Mouse (Mus musculus): ENCODE measurements around the gene Lcor. TPM values are rescaled to one million over a fixed set of nuclear protein-coding genes. Genes with fewer than 3 reads are reported as not detected.
A peak's percentile ranks its signal among the peaks of the same experiment; 100 is the strongest.

Lcor gene
- polyA plus RNA-seq, 1 experiment from 2014 or later = 13.4 TPM

GRCm38 (mm10) chr19:41445723-41446122, 36.7 kb upstream of the Lcor start:
- WGBS = 41% methylated on average over 5 of the region's 5 CpGs
- H3K4me2 ChIP-seq (replicated peaks; ENCODE audit: low read depth, low read length) = no peak overlapping the region
- ATAC-seq (ENCODE audit: low FRiP score, low TSS enrichment) = no peak
- no peaks in the 10 kb centered on the region for H3K36me3 ChIP-seq (ENCODE audit: insufficient read depth, low read length)
- H3K9ac ChIP-seq (replicated peaks; ENCODE audit: low read length) = no peak overlapping the region
- H3K27ac ChIP-seq (ENCODE audit: low read length) = no peak overlapping the region
- peaks cover 6% of the 10 kb centered on the region; the same call in 1 of the 2 replicates for H3K27me3 ChIP-seq (ENCODE audit: insufficient read depth, low read length)
- H3K9me3 ChIP-seq (ENCODE audit: low read length) = no peaks in the 10 kb centered on the region
- no peak overlapping the region for H3K4me3 ChIP-seq (ENCODE audit: low read length)
- H3K4me1 ChIP-seq (ENCODE audit: insufficient read depth, low read length) = peaks cover 3% of the 10 kb centered on the region; the same call in 1 of the 2 replicates

- no peak for ATAC-seq (ENCODE audit: low FRiP score, low TSS enrichment)
- no peak overlapping the region for H3K4me3 ChIP-seq (ENCODE audit: low read length)
- H3K27me3 ChIP-seq (ENCODE audit: insufficient read depth, low read length) = no peaks in the 10 kb centered on the region; the same call in 1 of the 2 replicates
- H3K9ac ChIP-seq (replicated peaks; ENCODE audit: low read length) = no peak overlapping the region
- WGBS = 82% methylated on average over 2 of the region's 2 CpGs
- no peaks in the 10 kb centered on the region for H3K9me3 ChIP-seq (ENCODE audit: low read length)
- peaks cover 3% of the 10 kb centered on the region; the same call in 1 of the 2 replicates for H3K4me1 ChIP-seq (ENCODE audit: insufficient read depth, low read length)
- H3K27ac ChIP-seq (ENCODE audit: low read length) = no peak overlapping the region
- no peak overlapping the region for H3K4me2 ChIP-seq (replicated peaks; ENCODE audit: low read depth, low read length)
- no peaks in the 10 kb centered on the region for H3K36me3 ChIP-seq (ENCODE audit: insufficient read depth, low read length)
Observed at GRCm38 (mm10) chr19:41447166-41447565, 35.3 kb upstream of the Lcor start.

GRCm38 (mm10) chr19:41447760-41448159, 34.7 kb upstream of the Lcor start:
- Histone ChIP-seq H3K27me3 (ENCODE audit: insufficient read depth, low read length) (no peaks in the 10 kb centered on the region; the same call in 1 of the 2 replicates), H3K4me1 (ENCODE audit: insufficient read depth, low read length) (peaks cover 3% of the 10 kb centered on the region; the same call in 1 of the 2 replicates), H3K9ac (replicated peaks; ENCODE audit: low read length) (no peak overlapping the region), H3K4me2 (replicated peaks; ENCODE audit: low read depth, low read length) (no peak overlapping the region), H3K27ac (ENCODE audit: low read length) (no peak overlapping the region), H3K4me3 (ENCODE audit: low read length) (no peak overlapping the region), H3K36me3 (ENCODE audit: insufficient read depth, low read length) (no peaks in the 10 kb centered on the region), H3K9me3 (ENCODE audit: low read length) (no peaks in the 10 kb centered on the region)
- 72% methylated on average over 2 of the region's 2 CpGs for WGBS
- ATAC-seq (ENCODE audit: low FRiP score, low TSS enrichment) = no peak

- Histone ChIP-seq H3K27me3 (ENCODE audit: insufficient read depth, low read length) (no peaks in the 10 kb centered on the region), H3K27ac (ENCODE audit: low read length) (no peak overlapping the region), H3K4me2 (replicated peaks; ENCODE audit: low read depth, low read length) (no peak overlapping the region), H3K36me3 (ENCODE audit: insufficient read depth, low read length) (no peaks in the 10 kb centered on the region), H3K4me3 (ENCODE audit: low read length) (no peak overlapping the region), H3K4me1 (ENCODE audit: insufficient read depth, low read length) (peaks cover 3% of the 10 kb centered on the region; the same call in 1 of the 2 replicates), H3K9me3 (ENCODE audit: low read length) (no peaks in the 10 kb centered on the region), H3K9ac (replicated peaks; ENCODE audit: low read length) (0 out of 2 replicates have a peak overlapping the region, but pooled peaks have one; percentile 22)
- ATAC-seq (ENCODE audit: low FRiP score, low TSS enrichment) = no peak
- 71% methylated on average over 7 of the region's 7 CpGs for WGBS
Observed at GRCm38 (mm10) chr19:41449415-41450075, 32.9 kb upstream of the Lcor start.

GRCm38 (mm10) chr19:41452166-41452565, 30.3 kb upstream of the Lcor start:
- WGBS = 11% methylated on average over 3 of the region's 3 CpGs
- Histone ChIP-seq H3K27me3 (ENCODE audit: insufficient read depth, low read length) (no peaks in the 10 kb centered on the region), H3K27ac (ENCODE audit: low read length) (no peak overlapping the region), H3K4me2 (replicated peaks; ENCODE audit: low read depth, low read length) (no peak overlapping the region), H3K9me3 (ENCODE audit: low read length) (no peaks in the 10 kb centered on the region), H3K4me1 (ENCODE audit: insufficient read depth, low read length) (no peaks in the 10 kb centered on the region), H3K9ac (replicated peaks; ENCODE audit: low read length) (no peak overlapping the region), H3K36me3 (ENCODE audit: insufficient read depth, low read length) (no peaks in the 10 kb centered on the region), H3K4me3 (ENCODE audit: low read length) (no peak overlapping the region)
- no peak for ATAC-seq (ENCODE audit: low FRiP score, low TSS enrichment)

GRCm38 (mm10) chr19:41454601-41455000, 27.8 kb upstream of the Lcor start:
- Histone ChIP-seq H3K36me3 (ENCODE audit: insufficient read depth, low read length) (no peaks in the 10 kb centered on the region), H3K9me3 (ENCODE audit: low read length) (no peaks in the 10 kb centered on the region), H3K4me3 (ENCODE audit: low read length) (no peak overlapping the region), H3K27ac (ENCODE audit: low read length) (no peak overlapping the region), H3K4me2 (replicated peaks; ENCODE audit: low read depth, low read length) (no peak overlapping the region), H3K4me1 (ENCODE audit: insufficient read depth, low read length) (no peaks in the 10 kb centered on the region), H3K27me3 (ENCODE audit: insufficient read depth, low read length) (no peaks in the 10 kb centered on the region), H3K9ac (replicated peaks; ENCODE audit: low read length) (no peak overlapping the region)
- 90% methylated on average over 5 of the region's 7 CpGs for WGBS
- ATAC-seq (ENCODE audit: low FRiP score, low TSS enrichment) = no peak

GRCm38 (mm10) chr19:41455091-41455626, 27.3 kb upstream of the Lcor start:
- Histone ChIP-seq H3K27me3 (ENCODE audit: insufficient read depth, low read length) (no peaks in the 10 kb centered on the region), H3K4me3 (ENCODE audit: low read length) (no peak overlapping the region), H3K4me1 (ENCODE audit: insufficient read depth, low read length) (no peaks in the 10 kb centered on the region), H3K9me3 (ENCODE audit: low read length) (no peaks in the 10 kb centered on the region), H3K36me3 (ENCODE audit: insufficient read depth, low read length) (no peaks in the 10 kb centered on the region), H3K4me2 (replicated peaks; ENCODE audit: low read depth, low read length) (no peak overlapping the region), H3K27ac (ENCODE audit: low read length) (no peak overlapping the region), H3K9ac (replicated peaks; ENCODE audit: low read length) (no peak overlapping the region)
- 70% methylated on average over 6 of the region's 6 CpGs for WGBS
- ATAC-seq (ENCODE audit: low FRiP score, low TSS enrichment) = no peak

- Histone ChIP-seq H3K9ac (replicated peaks; ENCODE audit: low read length) (no peak overlapping the region), H3K4me2 (replicated peaks; ENCODE audit: low read depth, low read length) (no peak overlapping the region), H3K9me3 (ENCODE audit: low read length) (no peaks in the 10 kb centered on the region), H3K4me1 (ENCODE audit: insufficient read depth, low read length) (no peaks in the 10 kb centered on the region), H3K27ac (ENCODE audit: low read length) (no peak overlapping the region), H3K4me3 (ENCODE audit: low read length) (no peak overlapping the region), H3K27me3 (ENCODE audit: insufficient read depth, low read length) (no peaks in the 10 kb centered on the region), H3K36me3 (ENCODE audit: insufficient read depth, low read length) (no peaks in the 10 kb centered on the region)
- ATAC-seq (ENCODE audit: low FRiP score, low TSS enrichment) = no peak
- WGBS = 65% methylated on average over 5 of the region's 5 CpGs
Observed at GRCm38 (mm10) chr19:41457181-41457580, 25.3 kb upstream of the Lcor start.

- no peaks in the 10 kb centered on the region for H3K27me3 ChIP-seq (ENCODE audit: insufficient read depth, low read length)
- no peak overlapping the region for H3K4me3 ChIP-seq (ENCODE audit: low read length)
- H3K27ac ChIP-seq (ENCODE audit: low read length) = no peak overlapping the region
- WGBS = 83% methylated on average over 9 of the region's 9 CpGs
- H3K4me1 ChIP-seq (ENCODE audit: insufficient read depth, low read length) = no peaks in the 10 kb centered on the region
- H3K9me3 ChIP-seq (ENCODE audit: low read length) = no peaks in the 10 kb centered on the region
- ATAC-seq (ENCODE audit: low FRiP score, low TSS enrichment) = no peak
- H3K36me3 ChIP-seq (ENCODE audit: insufficient read depth, low read length) = no peaks in the 10 kb centered on the region
- no peak overlapping the region for H3K4me2 ChIP-seq (replicated peaks; ENCODE audit: low read depth, low read length)
- H3K9ac ChIP-seq (replicated peaks; ENCODE audit: low read length) = no peak overlapping the region
Observed at GRCm38 (mm10) chr19:41462166-41462735, 20.2 kb upstream of the Lcor start.

- no peaks in the 10 kb centered on the region for H3K36me3 ChIP-seq (ENCODE audit: insufficient read depth, low read length)
- no peak overlapping the region for H3K9ac ChIP-seq (replicated peaks; ENCODE audit: low read length)
- no peak overlapping the region for H3K4me3 ChIP-seq (ENCODE audit: low read length)
- H3K4me2 ChIP-seq (replicated peaks; ENCODE audit: low read depth, low read length) = no peak overlapping the region
- H3K4me1 ChIP-seq (ENCODE audit: insufficient read depth, low read length) = no peaks in the 10 kb centered on the region
- WGBS = 94% methylated on average over 5 of the region's 5 CpGs
- H3K27me3 ChIP-seq (ENCODE audit: insufficient read depth, low read length) = no peaks in the 10 kb centered on the region
- no peaks in the 10 kb centered on the region for H3K9me3 ChIP-seq (ENCODE audit: low read length)
- no peak overlapping the region for H3K27ac ChIP-seq (ENCODE audit: low read length)
- ATAC-seq (ENCODE audit: low FRiP score, low TSS enrichment) = no peak
Observed at GRCm38 (mm10) chr19:41463841-41464240, 18.6 kb upstream of the Lcor start.

All from kidney, embryonic 16.5 days (tissue).